Mouse (Mus musculus) small intestine, adult 2 months (tissue): ENCODE data around the gene Tbcc. TPM values are rescaled to one million over a fixed set of nuclear protein-coding genes. Genes with fewer than 3 reads are reported as not detected.

Source experiments
- H3K27ac ChIP-seq: fragments of 200-500 bp; 2 replicates; pipeline ENCODE4 v1.5.1; 2012; ENCODE audit warnings: low read depth, low read length, control low read depth, inconsistent platforms; ENCODE audit not compliant: insufficient read depth
- H3K27me3 ChIP-seq: fragments of 200-500 bp; 2 replicates; pipeline ENCODE4 v1.6.1; 2012; ENCODE audit warnings: mild to moderate bottlenecking, moderate library complexity, low read length, inconsistent platforms; ENCODE audit not compliant: control insufficient read depth, insufficient read depth
- H3K36me3 ChIP-seq: fragments of 200-500 bp; 2 replicates; pipeline ENCODE4 v1.6.1; 2012; ENCODE audit warnings: mild to moderate bottlenecking, low read length, control low read depth, inconsistent platforms; ENCODE audit not compliant: control insufficient read depth, insufficient read depth
- H3K4me1 ChIP-seq: fragments of 200-500 bp; 2 replicates; pipeline ENCODE4 v1.6.1; 2012; ENCODE audit warnings: low read length, inconsistent platforms, mixed read lengths; ENCODE audit not compliant: control insufficient read depth, insufficient read depth, insufficient read length
- H3K4me3 ChIP-seq: fragments of 200-500 bp; 2 replicates; pipeline ENCODE4 v1.5.1; 2012; ENCODE audit warnings: low read depth, mild to moderate bottlenecking, control low read depth, inconsistent platforms, low read length, moderate library complexity
- CTCF ChIP-seq: fragments of 200-500 bp; IDR thresholded peaks from 2 replicates; pipeline ENCODE4 v1.5.1; 2012; ENCODE audit warnings: low read depth, mild to moderate bottlenecking, control low read depth, inconsistent platforms, low read length, moderate library complexity, mixed read lengths; ENCODE audit not compliant: insufficient replicate concordance, insufficient read length; ENCODE audit errors: extremely low read depth
- POLR2A ChIP-seq: fragments of 200-500 bp; IDR thresholded peaks from 2 replicates; pipeline ENCODE4 v1.6.1; 2012; ENCODE audit warnings: low read depth, mild to moderate bottlenecking, control low read depth, inconsistent platforms, low read length, moderate library complexity
- WGBS: fragments of 180-500 bp; shearing (Covaris S2); methylation state at CpG from one replicate; pipeline ENCODE4 v1.1.7; 2018; 5-methylcytosine and 5-hydroxymethylcytosine counted together
- polyA plus RNA-seq: library from polyadenylated mRNA; depleted of rRNA; stranded (reverse); fragments of >200 nt; gene quantifications from 2 replicates; pipeline ENCODE4 v1.2.3, GENCODE M21; 2012

The Tbcc gene
- polyA plus RNA-seq, 1 experiment, result 29.0 TPM

DNA sequence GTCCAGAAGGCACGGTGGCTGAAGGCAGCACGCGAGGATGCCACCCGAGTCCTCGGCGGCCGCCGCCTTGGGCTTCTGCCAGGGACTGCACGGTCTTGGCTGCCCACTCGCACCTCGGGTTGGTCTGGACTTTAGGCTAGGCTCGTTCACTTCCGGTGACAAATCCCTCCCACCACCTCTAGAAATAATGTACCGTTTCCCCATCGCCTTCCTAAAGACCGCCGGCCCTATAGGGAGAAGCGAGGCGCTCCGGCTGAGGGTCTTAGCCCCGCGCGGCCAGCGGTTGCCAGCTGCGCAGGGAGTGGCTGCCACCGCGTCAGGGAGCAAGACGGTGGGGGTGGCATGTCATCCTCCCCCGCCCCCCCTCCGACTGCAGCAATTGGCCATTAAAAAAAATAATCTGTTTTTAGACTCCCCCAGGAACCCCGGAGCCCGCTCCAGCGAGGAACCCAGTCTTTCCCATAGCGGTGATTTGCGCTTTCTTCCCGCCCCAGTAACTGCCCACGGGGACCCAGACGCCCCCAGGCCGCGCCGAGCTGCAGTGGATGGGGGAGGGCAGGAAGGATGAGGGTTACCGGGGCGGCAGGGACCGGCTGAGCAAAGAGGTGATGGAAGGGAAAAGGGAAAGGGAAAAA is 917 bp upstream of the Tbcc start:
- peak overlapping the region; percentile 81 for H3K27ac ChIP-seq
- WGBS, result under 1% methylated on average over 44 of the region's 44 CpGs
- no peaks in the 10 kb centered on the region for H3K36me3 ChIP-seq
- H3K4me1 ChIP-seq, result peaks cover 17% of the 10 kb centered on the region; the same call in 1 of the 2 replicates
- no peak for TF ChIP-seq CTCF
- TF ChIP-seq POLR2A, result peak; percentile 62
- H3K4me3 ChIP-seq, result peak overlapping the region; percentile 90
- H3K27me3 ChIP-seq, result no peaks in the 10 kb centered on the region

DNA sequence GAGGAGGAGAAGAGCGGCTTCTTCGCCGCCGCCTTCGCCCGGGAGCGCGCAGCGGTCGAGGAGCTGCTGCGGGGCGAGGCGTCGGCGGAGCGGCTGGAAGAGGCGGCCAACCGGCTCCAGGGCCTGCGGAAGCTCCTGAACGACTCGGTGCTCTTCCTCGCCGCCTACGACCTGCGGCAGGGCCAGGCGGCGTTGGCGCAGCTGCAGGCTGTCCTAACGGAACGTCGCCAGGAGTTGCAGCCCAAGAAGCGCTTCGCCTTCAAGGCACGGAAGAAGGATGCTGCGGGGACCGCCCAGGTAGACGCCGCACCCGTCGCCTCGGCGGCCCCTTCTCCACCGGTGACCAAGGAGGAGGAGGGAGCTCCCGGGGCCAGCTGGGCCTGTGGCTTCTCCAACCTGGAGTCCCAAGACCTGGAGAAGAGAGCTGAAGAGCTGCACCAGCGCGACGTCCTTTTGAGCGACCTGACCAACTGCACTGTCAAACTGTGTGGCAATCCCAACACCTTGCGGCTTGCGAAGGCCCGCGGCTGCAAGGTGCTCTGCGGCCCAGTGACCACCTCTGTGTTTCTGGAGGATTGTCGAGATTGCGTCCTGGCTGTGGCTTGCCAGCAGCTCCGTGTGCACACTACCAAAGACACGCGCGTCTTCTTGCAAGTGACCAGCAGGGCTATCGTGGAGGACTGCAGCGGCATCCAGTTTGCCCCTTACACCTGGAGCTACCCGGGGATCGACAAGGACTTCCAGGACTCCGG is 535 bp downstream of the Tbcc start:
- TF ChIP-seq POLR2A (no peak), CTCF (no peak)
- Histone ChIP-seq H3K27me3 (no peaks in the 10 kb centered on the region), H3K4me1 (peaks cover 16% of the 10 kb centered on the region; the same call in 1 of the 2 replicates), H3K4me3 (peak overlapping the region; percentile 85), H3K36me3 (no peaks in the 10 kb centered on the region), H3K27ac (peak overlapping the region; percentile 86)
- WGBS, result 1% methylated on average over 64 of the region's 64 CpGs

DNA sequence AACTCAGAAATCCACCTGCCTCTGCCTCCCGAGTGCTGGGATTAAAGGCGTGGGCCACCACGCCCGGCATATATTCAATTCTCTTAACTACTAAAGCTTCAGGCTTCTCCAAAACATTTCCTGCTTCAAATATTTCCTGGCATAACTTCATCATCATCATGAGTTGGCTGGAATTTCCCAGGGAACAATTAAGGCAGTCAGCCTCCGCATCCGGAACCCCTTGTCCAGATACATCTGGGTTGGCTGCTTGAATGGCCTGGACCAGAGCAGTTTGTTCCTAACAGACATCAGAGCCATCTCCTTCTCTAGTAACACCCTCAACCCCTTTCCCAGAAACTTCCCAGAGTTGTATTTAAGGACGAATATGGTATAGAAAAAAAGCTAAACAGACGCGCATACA is 4.9 kb downstream of the Tbcc start:
- H3K36me3 ChIP-seq, result no peaks in the 10 kb centered on the region

DNA sequence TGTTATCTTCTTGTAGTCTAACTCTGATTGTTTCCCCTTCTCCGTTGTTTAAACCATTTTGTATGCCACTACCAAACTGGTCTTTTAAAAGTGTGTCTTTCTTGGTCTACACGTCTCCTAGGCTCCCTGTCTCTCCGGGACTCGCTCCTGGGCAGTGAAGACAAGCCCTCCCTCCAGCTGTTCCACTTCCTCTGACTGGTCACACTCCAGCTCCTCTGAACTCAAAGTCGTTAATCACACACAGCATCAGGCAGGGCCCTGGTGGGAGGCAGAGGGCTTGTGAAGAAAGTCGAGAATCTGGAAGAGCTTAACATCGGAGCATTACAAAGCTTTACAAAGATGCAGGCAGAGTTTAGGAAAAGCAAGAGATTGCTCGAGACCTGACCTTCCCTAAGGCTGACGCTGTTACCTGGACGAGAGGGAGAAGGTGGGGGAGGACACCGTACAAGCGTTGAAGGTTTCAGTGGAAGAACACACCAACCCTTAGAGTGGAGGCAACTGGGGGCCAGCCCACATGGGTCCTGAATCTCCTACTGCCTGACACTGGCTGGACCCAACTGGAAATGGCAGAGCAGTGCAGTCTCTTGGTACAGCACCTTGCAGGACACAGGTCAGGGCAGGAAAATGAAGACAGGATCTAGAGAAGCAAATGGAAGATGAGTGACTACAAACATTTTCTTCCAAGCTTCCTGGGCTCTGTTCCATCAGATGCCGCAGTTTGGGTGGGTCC is 6.9 kb downstream of the Tbcc start:
- Histone ChIP-seq H3K27ac (no peak overlapping the region), H3K4me3 (no peak overlapping the region), H3K36me3 (no peaks in the 10 kb centered on the region), H3K27me3 (no peaks in the 10 kb centered on the region), H3K4me1 (peaks cover 14% of the 10 kb centered on the region; the same call in 1 of the 2 replicates)
- TF ChIP-seq POLR2A (no peak), CTCF (no peak)
- 59% methylated on average over 13 of the region's 13 CpGs for WGBS

More for the DNA sequence above, 4.9 kb downstream of the Tbcc start:
- no peak overlapping the region for H3K4me3 ChIP-seq
- peaks cover 23% of the 10 kb centered on the region; the same call in 1 of the 2 replicates for H3K4me1 ChIP-seq
- no peak overlapping the region for H3K27ac ChIP-seq
- WGBS, result 78% methylated on average over 9 of the region's 9 CpGs
- no peaks in the 10 kb centered on the region for H3K27me3 ChIP-seq
- TF ChIP-seq POLR2A (no peak), CTCF (no peak)

DNA sequence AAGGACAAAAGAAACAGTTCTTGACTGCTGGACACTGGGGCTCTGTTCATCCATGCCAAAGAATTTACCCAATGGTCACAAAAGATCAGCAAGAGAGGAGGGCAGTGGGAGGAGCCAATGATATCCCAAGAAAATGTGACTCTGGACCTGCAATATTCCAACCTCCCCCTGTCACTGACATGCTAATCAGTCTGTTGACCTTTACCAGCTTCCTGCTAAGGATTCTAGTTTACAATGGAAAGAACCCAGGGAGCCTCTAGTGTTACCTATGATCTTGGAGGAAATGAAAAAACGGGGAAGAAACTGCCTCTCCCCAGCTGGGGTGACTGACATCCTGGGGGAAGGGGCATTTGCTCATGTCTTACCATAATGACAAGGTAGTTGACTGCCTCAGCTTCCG is 10.5 kb downstream of the Tbcc start:
- 63% methylated on average over 2 of the region's 2 CpGs for WGBS
- peaks cover 11% of the 10 kb centered on the region; the same call in 1 of the 2 replicates for H3K4me1 ChIP-seq
- no peaks in the 10 kb centered on the region for H3K36me3 ChIP-seq
- H3K27ac ChIP-seq, result no peak overlapping the region
- no peak overlapping the region for H3K4me3 ChIP-seq
- no peaks in the 10 kb centered on the region for H3K27me3 ChIP-seq
- TF ChIP-seq POLR2A (no peak), CTCF (no peak)

DNA sequence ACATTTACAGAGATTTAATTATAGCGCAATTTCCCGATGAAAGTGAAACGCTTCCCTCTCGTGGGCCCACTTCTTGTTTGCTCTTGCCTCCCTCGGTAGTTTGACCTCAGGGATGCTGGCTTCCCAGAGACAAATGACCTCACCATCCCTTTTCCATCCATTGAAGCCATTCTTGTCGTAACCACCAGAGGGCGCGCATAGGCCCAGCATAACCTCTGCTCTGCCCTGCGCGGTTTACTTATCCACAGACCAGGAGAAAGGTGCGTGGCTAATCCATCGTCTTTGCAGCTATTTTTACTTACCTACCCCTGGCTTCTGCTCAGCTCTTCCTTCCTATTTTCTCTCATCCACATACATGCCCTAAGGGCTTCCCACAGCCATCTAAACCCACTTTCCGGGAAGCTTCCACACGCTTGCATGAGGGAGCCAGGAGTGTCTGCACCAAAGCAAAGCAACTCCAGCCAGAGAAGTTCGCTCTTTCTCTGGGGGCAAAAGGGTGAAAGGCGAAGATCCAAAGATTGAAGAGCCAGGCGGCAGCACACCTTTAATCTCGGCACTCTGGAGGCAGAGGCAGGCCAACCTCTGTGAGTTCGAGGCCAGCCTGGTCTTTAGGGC is 13.5 kb downstream of the Tbcc start:
- no peaks in the 10 kb centered on the region for H3K36me3 ChIP-seq
- H3K4me1 ChIP-seq, result no peaks in the 10 kb centered on the region
- no peak; the same call in 1 of the 2 replicates for TF ChIP-seq POLR2A
- peak; percentile 90; the same call in 1 of the 2 replicates for TF ChIP-seq CTCF
- H3K27me3 ChIP-seq, result no peaks in the 10 kb centered on the region
- H3K27ac ChIP-seq, result no peak overlapping the region
- 19% methylated on average over 19 of the region's 19 CpGs for WGBS
- H3K4me3 ChIP-seq, result no peak overlapping the region
